Mouse (Mus musculus): ENCODE measurements around the gene Fbxl19. TPM values are rescaled to one million over a fixed set of nuclear protein-coding genes. Genes with fewer than 3 reads are reported as not detected.
"Not testable (repeated sequence)": the region's sequence is repeated elsewhere in the genome, so short reads cannot be mapped to it uniquely, and the experiment has no call there.

Gene Fbxl19
- polyA plus RNA-seq, 1 experiment from 2014 or later: 10.5 TPM

DNA sequence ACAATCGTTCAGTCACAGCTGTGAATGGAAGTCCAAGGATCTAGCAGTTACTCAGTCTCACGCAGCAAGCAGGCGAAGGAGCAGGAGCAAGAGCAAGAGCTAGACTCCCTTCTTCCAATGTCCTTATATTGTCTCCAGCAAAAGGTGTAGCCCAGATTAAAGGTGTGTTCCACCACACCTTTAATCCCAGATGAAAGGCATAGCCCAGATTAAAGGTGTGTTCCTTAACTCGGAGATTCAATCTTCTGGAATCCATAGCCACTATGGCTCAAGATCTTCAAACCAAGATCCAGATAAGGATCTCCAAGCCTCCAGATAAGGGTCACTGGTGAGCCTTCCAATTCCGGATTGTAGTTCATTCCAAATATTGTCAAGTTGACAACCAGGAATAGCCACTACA lies 12.3 kb upstream of the Fbxl19 start, which contains the start of gene Ctf2:
Gene Ctf2 (minus strand): TSS at position 101 of the 400 bp plus-strand sequence.
- not testable (repeated sequence) for H3K9ac ChIP-seq (replicated peaks); H3K27me3 ChIP-seq; H3K4me2 ChIP-seq; H3K4me1 ChIP-seq (replicated peaks); ATAC-seq (ENCODE audit: insufficient number of reproducible peaks, insufficient read depth, low FRiP score, low TSS enrichment, low read depth); H3K36me3 ChIP-seq; H3K27ac ChIP-seq; H3K4me3 ChIP-seq (replicated peaks); H3K9me3 ChIP-seq
- WGBS: 100% methylated on average over 1 of the region's 5 CpGs

GRCm38 (mm10) chr7:127745251-127745651 lies 908 bp downstream of the Fbxl19 start:
- Histone ChIP-seq H3K36me3 (peaks cover 24% of the 10 kb centered on the region), H3K4me2 (peak overlapping the region; percentile 74), H3K9me3 (no peaks in the 10 kb centered on the region), H3K4me1 (replicated peaks) (peaks cover 19% of the 10 kb centered on the region), H3K27me3 (no peaks in the 10 kb centered on the region), H3K27ac (peak overlapping the region; percentile 93), H3K9ac (replicated peaks) (peak overlapping the region; percentile 92), H3K4me3 (replicated peaks) (peak overlapping the region; percentile 92)
- ATAC-seq (ENCODE audit: insufficient number of reproducible peaks, insufficient read depth, low FRiP score, low TSS enrichment, low read depth): peak; percentile 84
- WGBS: under 1% methylated on average over 19 of the region's 19 CpGs

DNA sequence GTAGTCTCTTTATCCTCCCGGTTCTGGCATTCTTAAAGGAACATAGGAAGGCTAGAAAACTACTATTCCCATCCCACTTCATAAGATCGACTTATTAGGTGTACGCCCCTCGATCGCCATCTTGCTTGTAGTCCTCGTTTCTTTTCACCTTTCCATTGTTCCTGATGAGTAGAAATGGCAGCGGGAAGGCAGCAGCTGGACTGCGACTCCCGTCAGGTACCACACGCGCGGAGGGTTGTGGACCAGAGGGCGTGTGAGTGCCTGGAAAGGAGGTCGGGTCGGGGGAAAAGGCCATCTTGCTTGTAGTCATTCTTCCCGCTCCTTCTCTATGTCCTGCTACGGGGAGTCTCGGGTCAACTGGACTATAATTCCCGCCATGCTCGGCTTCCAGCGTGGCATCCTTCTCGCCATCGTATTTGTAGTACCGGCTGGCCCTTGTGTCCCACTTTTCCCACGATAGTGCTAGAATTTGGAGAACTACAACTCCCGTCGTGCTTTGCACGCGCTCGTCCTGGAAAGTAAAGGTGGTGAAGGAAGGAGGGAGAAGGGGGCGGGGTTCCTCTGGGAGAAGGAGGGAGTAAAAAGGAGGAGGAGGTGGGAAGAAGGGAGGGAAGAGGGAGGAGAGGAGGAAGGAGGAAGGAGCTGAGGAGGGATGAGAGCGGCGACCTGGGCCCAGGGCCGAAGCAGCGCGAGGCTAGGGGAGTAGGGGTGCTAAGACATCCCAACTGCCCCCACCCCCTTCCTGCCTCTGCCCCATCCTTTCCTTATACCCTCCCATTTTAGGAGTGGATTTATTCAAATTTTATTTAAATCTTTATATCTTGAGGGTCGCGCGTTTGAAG lies 1.5 kb downstream of the Fbxl19 start:
- Histone ChIP-seq H3K36me3 (peaks cover 30% of the 10 kb centered on the region), H3K4me2 (peak overlapping the region; percentile 74), H3K4me1 (replicated peaks) (peaks cover 19% of the 10 kb centered on the region), H3K27me3 (no peaks in the 10 kb centered on the region), H3K4me3 (replicated peaks) (peak overlapping the region; percentile 92), H3K9ac (replicated peaks) (peak overlapping the region; percentile 92), H3K9me3 (no peaks in the 10 kb centered on the region), H3K27ac (peak overlapping the region; percentile 93)
- 0% methylated on average over 39 of the region's 39 CpGs for WGBS
- peak; percentile 90 for ATAC-seq (ENCODE audit: insufficient number of reproducible peaks, insufficient read depth, low FRiP score, low TSS enrichment, low read depth)

DNA sequence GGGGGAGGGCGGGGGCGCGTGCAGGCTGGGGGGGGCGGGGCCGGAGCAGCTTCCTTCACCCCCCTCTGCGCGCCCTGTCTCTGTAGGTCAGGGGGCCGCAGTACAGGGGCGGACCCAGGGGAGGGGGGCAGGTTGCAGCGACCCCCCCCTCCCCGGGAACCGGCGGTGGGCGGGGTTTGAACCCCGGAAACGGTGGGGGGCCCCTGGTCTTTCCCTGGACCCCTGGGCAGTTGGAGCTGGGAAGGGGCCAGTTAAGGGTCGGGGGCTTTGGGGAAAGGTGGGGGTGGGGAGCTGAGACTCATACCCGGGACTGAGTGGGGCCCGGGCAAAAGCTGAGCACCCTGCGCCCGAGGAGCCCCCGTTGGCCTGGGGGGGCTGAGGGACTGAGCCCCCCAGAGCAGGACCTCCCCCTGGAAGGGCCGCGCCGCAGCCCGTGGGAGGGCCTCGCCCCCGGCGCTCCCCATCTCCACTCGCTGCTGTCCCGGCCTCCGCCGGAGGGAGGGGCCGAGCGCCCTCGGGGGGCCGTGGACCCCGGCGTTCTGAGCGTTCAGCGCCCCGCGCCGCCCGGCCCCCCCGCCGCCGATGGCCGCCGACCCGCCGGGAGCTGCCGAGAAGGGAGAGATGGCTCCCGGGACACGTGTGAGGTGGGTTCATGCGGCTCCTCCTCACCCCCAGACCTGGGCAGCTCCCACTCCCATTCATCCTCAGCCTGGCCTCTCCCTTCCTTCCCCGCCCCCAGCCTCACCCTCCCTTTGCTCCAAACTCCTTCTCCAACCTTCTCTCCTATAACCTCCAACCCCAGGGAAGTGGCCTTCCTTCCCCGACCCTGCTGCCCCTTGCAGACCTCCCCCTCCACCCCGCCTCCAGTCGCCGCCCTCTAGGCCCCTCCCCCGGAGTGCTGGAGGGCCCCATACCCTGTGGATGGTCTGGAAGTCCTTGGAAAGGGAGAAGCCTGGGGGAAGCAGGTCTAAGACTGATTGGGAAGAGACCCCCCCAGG lies 2.5 kb downstream of the Fbxl19 start:
- under 1% methylated on average over 43 of the region's 62 CpGs for WGBS
- H3K36me3 ChIP-seq: peaks cover 40% of the 10 kb centered on the region
- peak overlapping the region; percentile 74 for H3K4me2 ChIP-seq
- peak overlapping the region; percentile 92 for H3K9ac ChIP-seq (replicated peaks)
- no peaks in the 10 kb centered on the region for H3K27me3 ChIP-seq
- no peaks in the 10 kb centered on the region for H3K9me3 ChIP-seq
- peak overlapping the region; percentile 93 for H3K27ac ChIP-seq
- peak overlapping the region; percentile 92 for H3K4me3 ChIP-seq (replicated peaks)
- H3K4me1 ChIP-seq (replicated peaks): peaks cover 19% of the 10 kb centered on the region
- peak; percentile 2; the same call in 1 of the 2 replicates for ATAC-seq (ENCODE audit: insufficient number of reproducible peaks, insufficient read depth, low FRiP score, low TSS enrichment, low read depth)

GRCm38 (mm10) chr7:127747559-127748234 lies 3.4 kb downstream of the Fbxl19 start:
- H3K4me2 ChIP-seq: peak overlapping the region; percentile 74
- H3K27me3 ChIP-seq: no peaks in the 10 kb centered on the region
- H3K36me3 ChIP-seq: peaks cover 49% of the 10 kb centered on the region
- H3K9ac ChIP-seq (replicated peaks): peak overlapping the region; percentile 92
- H3K4me3 ChIP-seq (replicated peaks): peak overlapping the region; percentile 92
- H3K9me3 ChIP-seq: no peaks in the 10 kb centered on the region
- no peak for ATAC-seq (ENCODE audit: insufficient number of reproducible peaks, insufficient read depth, low FRiP score, low TSS enrichment, low read depth)
- 33% methylated on average over 6 of the region's 6 CpGs for WGBS
- H3K4me1 ChIP-seq (replicated peaks): peaks cover 20% of the 10 kb centered on the region
- peak overlapping the region; percentile 93 for H3K27ac ChIP-seq

DNA sequence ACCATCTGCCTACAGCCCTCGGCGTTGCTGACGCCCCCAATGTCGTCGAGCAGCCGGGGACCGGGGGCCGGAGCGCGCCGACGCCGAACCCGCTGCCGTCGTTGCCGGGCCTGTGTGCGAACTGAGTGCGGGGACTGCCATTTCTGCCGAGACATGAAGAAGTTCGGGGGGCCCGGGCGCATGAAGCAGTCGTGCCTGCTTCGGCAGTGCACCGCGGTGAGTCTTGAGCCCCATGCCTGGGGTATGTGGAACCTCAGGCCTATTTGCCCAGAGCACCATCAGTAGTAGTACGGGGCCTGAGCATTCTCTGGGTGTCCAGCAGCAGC lies 3.9 kb downstream of the Fbxl19 start:
- H3K27ac ChIP-seq: 0 out of 2 replicates have a peak overlapping the region, but pooled peaks have one; percentile 93
- H3K4me3 ChIP-seq (replicated peaks): peak overlapping the region; percentile 92; the same call in 1 of the 2 replicates
- H3K9ac ChIP-seq (replicated peaks): peak overlapping the region; percentile 92; the same call in 1 of the 2 replicates
- 93% methylated on average over 28 of the region's 28 CpGs for WGBS
- H3K27me3 ChIP-seq: no peaks in the 10 kb centered on the region
- H3K36me3 ChIP-seq: peaks cover 54% of the 10 kb centered on the region
- no peak for ATAC-seq (ENCODE audit: insufficient number of reproducible peaks, insufficient read depth, low FRiP score, low TSS enrichment, low read depth)
- H3K4me2 ChIP-seq: peak overlapping the region; percentile 74
- peaks cover 22% of the 10 kb centered on the region for H3K4me1 ChIP-seq (replicated peaks)
- H3K9me3 ChIP-seq: no peaks in the 10 kb centered on the region

DNA sequence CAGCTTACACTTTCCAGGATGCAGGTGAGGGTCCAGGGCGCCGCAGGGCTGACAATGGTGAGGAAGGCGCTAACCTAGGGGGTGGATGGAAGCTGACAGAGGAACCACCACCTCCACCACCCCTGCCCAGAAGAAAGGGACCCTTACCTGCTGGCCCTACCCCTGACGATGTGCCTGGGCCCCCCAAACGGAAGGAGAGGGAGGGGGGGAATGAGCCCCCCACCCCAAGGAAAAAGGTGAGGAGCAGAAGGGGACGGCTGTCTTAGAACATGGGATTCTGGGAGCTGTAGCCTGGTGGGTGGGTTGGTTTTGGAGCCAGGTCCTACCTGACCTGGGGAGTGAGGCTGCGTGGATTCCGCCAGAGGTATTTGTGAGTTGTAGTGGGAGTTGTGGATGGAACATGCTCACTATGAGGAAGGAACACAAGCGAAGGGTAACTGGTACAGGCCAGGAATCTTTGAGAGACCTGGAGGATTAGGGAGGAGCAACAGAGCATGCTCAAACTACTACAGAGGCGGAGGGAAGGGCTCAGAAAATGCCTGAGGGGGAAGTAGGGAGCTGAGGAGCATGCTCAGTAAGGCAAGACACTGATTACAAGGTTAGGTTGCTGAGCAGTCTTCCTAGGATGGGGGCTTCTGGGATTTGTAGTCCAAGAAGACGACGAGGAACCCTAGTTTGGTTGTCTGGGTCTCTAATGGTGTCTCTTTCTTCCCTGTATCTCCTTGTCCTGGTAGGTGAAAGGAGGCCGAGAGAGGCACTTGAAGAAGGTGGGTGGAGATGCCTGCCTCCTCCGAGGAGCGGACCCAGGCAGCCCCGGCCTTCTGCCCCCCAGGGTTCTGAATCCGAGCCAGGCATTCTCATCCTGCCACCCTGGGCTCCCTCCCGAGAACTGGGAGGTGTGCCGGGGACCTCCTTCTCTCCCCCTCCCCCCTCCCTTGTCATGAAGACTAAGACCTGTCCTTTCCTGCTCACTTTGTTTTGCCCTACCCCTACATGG lies 6.1 kb downstream of the Fbxl19 start:
- no peak overlapping the region for H3K4me3 ChIP-seq (replicated peaks)
- no peaks in the 10 kb centered on the region for H3K27me3 ChIP-seq
- no peak overlapping the region for H3K27ac ChIP-seq
- WGBS: 93% methylated on average over 19 of the region's 19 CpGs
- peaks cover 15% of the 10 kb centered on the region for H3K4me1 ChIP-seq (replicated peaks)
- peaks cover 76% of the 10 kb centered on the region for H3K36me3 ChIP-seq
- H3K4me2 ChIP-seq: no peak overlapping the region
- no peak for ATAC-seq (ENCODE audit: insufficient number of reproducible peaks, insufficient read depth, low FRiP score, low TSS enrichment, low read depth)
- no peaks in the 10 kb centered on the region for H3K9me3 ChIP-seq
- H3K9ac ChIP-seq (replicated peaks): no peak overlapping the region

DNA sequence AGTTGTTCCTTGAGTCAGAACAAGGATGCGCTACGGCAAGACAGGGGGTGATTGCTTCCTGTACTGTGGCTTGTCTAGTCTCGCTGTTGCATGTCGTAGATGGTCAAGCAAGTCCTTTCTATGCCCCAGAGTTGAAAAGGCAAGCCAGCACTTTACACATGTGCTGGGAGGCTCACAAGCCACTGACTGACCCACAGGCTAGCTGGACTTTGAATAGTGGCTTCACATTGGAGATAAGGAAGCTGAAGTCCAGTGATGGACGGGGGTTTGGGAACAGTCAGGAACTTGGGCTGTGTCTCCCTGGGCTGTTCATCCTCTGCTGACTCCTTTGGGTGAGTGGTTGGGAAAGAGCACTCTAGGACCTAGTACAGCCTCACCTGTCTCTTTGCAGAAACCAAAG lies 7.3 kb downstream of the Fbxl19 start:
- Histone ChIP-seq H3K27ac (no peak overlapping the region), H3K4me3 (replicated peaks) (no peak overlapping the region), H3K27me3 (no peaks in the 10 kb centered on the region), H3K36me3 (peaks cover 88% of the 10 kb centered on the region), H3K4me2 (no peak overlapping the region), H3K4me1 (replicated peaks) (peaks cover 23% of the 10 kb centered on the region), H3K9ac (replicated peaks) (no peak overlapping the region), H3K9me3 (no peaks in the 10 kb centered on the region)
- no peak for ATAC-seq (ENCODE audit: insufficient number of reproducible peaks, insufficient read depth, low FRiP score, low TSS enrichment, low read depth)
- WGBS: 93% methylated on average over 5 of the region's 5 CpGs

DNA sequence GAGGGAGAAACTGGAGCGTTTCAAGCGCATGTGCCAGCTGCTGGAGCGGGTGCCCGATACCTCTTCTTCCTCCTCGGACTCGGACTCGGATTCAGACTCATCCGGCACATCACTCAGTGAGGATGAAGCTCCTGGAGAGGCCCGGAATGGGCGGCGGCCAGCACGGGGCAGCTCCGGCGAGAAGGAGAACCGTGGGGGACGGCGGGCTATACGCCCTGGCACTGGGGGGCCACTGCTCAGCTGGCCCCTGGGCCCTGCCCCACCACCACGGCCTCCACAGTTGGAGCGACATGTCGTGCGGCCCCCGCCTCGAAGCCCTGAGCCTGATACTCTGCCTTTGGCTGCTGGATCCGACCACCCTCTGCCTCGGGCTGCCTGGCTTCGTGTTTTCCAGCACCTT lies 7.7 kb downstream of the Fbxl19 start:
- no peak overlapping the region for H3K9ac ChIP-seq (replicated peaks)
- H3K9me3 ChIP-seq: no peaks in the 10 kb centered on the region
- peaks cover 23% of the 10 kb centered on the region for H3K4me1 ChIP-seq (replicated peaks)
- no peak overlapping the region for H3K4me3 ChIP-seq (replicated peaks)
- no peak for ATAC-seq (ENCODE audit: insufficient number of reproducible peaks, insufficient read depth, low FRiP score, low TSS enrichment, low read depth)
- H3K27ac ChIP-seq: no peak overlapping the region
- no peak overlapping the region for H3K4me2 ChIP-seq
- no peaks in the 10 kb centered on the region for H3K27me3 ChIP-seq
- 95% methylated on average over 27 of the region's 27 CpGs for WGBS
- peaks cover 92% of the 10 kb centered on the region for H3K36me3 ChIP-seq

- peaks cover 100% of the 10 kb centered on the region for H3K36me3 ChIP-seq
- WGBS: 82% methylated on average over 5 of the region's 5 CpGs
- H3K4me3 ChIP-seq (replicated peaks): no peak overlapping the region
- no peak for ATAC-seq (ENCODE audit: insufficient number of reproducible peaks, insufficient read depth, low FRiP score, low TSS enrichment, low read depth)
- no peaks in the 10 kb centered on the region for H3K27me3 ChIP-seq
- H3K4me1 ChIP-seq (replicated peaks): peaks cover 13% of the 10 kb centered on the region
- no peaks in the 10 kb centered on the region for H3K9me3 ChIP-seq
- no peak overlapping the region for H3K27ac ChIP-seq
- H3K4me2 ChIP-seq: no peak overlapping the region
- no peak overlapping the region for H3K9ac ChIP-seq (replicated peaks)
Observed at GRCm38 (mm10) chr7:127753158-127753557, 8.8 kb downstream of the Fbxl19 start.

Measured in limb, embryonic 12.5 days (tissue).